Mouse (Mus musculus) spleen, postnatal 4 days (tissue): ENCODE data around the gene Selenok.

Source experiments
- DNase-seq, 2 experiments: peaks; one replicate each; pipeline ENCODE4 v3.0.0; 2022; ENCODE audit warnings: low spot score in 2 of 2

Selenok gene

DNA sequence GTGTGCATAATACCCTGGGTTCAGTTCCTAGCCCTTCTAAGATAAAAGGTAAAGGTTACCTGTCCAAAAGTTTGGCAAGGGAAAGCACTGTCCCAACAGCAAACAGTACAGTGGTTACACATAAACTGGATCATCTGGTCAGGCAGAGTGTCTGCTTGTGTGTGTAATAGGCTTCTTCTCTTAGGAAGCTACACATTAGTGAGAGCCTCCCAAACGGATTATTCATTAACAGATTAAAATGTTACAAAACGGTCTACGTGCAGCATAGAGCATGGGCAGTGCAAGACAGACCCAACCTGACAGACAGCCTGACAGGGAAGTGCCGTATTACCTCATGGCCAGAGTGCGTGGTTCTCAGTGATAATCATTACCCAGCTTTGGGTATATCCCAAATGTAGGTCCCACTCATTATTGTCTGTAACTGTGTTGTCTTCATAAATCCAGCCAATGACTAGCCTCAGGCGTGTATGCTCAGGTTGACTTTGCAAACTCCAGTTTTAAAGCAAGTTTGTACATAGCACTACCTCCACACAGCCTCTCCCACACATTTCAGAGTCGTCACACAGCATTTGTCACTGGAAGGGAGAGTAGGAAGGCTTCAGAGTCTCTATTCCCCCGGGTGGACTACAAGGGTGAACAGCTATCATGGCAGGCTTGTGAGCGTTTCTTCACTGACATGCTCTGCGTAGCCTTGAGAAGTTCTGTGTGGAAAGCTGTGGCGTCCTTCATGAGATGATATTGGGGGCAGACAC, 28.1 kb downstream of the Selenok start:
- no peak for DNase-seq

DNA sequence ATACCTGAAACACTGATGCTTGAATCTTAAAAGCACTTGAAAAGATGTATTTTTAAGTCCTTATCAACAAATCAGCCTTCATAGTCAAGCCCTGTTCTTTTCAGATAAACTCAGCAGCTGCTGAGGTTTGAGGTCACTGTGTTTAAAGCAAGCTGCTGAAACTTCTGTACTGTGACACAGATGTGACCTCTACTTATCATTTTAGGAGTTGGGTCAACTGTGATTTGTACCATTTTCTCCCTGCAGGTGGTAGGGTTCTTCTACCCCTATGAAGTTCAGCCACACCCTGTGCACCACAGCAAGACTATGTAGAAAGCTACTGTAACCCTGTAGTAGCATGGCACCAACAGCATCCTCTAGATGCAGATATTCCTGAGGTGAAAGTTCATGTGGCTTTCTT, 29.2 kb downstream of the Selenok start:
- DNase-seq = no peak

DNA sequence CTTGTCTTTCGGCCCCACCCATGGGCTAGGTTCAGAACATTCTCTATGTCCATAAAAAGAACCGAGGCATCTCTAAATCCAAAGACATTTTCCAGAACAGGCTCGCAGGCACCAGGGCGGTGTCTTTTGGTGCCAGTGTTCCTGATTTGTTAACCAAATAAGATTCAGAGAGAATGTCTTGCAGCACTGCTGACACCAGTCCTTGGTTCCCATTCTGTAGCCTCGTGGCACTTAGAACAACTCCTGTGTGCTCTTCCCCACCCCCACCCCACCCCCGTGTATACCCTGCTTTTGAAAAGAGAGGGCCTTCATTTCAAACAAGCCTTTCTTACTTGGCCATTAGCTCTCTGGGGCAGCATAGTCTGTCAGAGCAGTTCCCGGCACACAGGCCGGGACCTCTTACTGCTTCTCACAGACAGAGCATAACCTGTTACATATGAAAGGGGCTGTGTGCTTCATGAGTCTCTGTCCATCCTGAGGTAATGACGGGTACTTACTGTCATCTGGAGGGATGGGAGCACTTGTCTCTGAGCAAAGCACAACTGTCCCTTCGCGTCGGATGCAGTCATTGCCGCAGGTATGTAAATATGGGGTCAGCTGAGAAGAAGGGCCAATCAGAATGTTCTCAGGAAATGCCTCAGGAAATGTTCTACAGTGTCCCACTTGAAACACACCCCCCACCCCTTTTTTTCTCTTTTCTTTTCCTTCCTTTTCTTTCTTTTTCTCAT, 30.8 kb downstream of the Selenok start:
- no peak for DNase-seq

DNA sequence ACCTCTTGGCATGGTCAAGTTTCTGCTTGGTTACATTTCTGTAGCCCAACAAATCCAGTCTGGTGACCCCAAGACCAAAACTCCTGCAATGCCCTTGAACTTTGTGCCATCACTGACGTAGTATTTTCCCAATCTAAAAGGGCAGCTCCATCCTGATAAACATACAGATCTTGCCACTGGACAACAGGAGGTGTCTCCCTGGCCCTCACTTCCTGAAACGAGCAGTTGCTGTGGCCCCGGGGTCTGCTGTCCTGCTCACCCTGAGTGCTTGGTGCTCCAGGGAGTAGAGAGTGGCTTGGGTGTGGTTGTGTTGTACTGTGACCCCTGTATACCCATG, 31.3 kb downstream of the Selenok start:
- no peak for DNase-seq

DNA sequence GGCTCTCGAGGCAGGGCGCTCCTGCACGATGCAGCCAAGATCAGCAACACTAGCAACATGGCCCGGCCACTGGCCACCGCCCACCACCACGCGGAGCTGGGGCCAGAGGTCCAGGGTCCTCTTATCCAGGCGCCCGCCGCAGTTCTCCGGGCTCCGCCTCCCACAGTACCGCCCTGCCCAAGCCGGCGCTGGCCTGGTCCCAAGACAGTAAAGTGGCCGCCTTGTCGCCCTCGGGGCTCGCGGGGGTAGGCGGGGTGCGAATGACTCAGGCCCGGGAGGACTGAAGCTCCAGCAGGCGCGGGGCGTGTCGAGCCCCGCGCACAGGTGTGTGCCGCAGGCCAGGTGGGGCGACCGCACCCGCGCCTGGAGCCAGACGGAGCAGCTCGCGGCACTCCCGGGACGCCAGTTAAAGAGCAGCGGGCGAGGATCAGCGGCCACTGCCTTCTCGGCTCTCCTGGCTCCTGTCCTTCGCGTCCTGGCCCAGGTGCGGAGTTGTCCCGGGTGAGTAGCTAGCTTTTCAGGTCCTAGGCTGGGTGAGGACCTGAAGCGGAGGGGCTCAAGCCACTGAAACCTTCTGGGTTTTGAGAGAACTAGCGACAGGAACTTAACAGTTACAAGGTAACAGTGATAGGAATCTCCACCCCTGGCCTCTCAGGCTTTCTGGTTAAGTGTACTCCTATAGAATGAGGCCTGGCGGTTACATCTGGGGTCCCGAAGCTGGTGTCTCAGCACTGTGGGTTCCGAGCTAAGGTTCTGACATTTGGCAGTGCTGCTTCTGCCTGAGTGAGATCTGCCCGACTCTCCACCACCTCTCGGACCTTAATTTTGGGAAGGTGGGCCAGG, 40.8 kb downstream of the Selenok start, which contains the start of the genes Il17rb and Chdh:
TSS of gene Il17rb (minus strand) at position 164 of the 843 bp plus-strand sequence.
TSS of gene Chdh (plus strand) at position 291 of the 843 bp plus-strand sequence.
- DNase-seq = peak in 1 of 2 experiments; percentile 66

DNA sequence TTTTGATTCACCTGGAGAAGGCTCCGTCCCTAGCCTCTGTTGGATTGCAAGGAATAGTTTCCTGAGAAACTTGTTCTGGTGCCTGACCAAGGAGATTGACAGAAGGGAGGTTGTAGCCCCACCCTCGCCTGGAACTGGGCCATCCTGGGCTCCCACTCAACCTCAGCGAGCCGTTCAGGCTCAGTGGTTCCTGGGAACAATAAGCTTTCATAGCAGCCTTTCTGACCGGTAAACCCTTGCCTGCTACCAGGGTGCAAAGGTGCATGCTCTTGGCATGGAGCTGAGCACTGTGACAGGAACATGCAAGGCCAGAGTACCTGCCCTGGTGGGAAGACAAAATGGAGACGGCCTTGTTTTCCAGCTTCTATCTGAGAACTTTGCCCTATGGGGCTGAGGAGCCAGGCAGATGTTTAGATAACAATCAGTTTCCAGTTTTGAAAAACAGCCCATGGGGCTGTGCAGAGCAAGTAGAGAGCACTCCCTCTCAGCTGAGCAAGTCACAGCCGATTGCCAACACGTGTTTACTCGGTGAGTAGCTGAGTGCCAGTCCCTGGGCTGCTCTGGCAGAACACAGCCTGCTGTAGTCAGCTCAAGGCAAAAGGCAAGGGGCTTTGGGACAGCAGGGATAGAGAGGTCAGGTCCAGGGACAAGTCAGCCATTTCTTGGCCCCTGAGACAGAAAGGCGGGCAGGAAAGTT, 41.9 kb downstream of the Selenok start:
- no peak for DNase-seq

DNA sequence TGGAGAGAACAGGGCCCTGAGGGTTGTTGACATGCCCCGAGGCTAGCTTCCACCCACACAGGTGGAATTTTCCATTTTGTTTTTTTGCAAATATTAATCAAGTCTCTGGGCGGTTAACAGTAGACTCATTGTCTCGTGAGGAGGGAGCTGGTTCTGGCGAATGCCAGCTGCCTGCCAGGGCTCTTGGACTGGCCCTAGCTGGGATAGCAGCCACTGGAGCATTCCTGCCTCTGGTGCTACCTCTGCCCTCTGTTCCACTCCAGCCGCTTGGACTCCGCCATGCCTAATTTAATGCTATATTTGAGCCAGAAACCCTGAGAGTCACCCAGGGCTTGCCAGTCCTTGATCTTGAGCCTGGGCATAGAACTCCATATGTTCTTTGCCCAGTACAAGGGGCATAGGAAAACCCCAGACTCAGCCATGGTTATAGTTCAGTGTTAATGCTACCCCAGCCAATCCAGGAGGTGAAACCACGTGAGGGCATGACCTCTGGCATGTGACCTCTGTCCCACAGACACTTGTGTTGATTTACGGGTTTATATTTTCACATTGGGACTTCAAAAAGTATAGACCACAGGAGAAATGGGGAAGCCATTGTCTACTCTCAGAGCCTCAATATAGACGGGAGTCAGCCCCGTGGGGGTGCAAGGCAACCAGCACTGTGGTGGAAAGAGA, 43.9 kb downstream of the Selenok start:
- DNase-seq = no peak

DNA sequence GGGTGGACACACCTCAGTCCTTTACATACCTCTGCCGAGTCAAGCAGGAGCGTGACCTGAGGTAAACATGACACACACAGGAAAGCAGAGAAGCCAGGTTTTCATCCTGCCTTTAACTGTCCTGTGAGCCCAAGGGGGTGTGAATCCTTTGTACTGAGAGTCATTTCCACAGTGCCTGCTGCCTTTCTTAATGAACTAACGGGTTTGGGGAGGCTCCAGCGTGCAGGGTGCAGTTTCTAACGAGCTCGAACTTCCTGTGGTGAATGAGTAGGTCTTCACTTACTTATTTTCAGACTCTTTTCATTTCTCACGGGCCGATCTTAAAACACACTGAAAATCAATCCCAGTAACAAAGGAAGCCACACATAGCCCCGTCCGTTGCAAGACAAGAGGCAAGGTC, 46.4 kb downstream of the Selenok start:
- DNase-seq = no peak

DNA sequence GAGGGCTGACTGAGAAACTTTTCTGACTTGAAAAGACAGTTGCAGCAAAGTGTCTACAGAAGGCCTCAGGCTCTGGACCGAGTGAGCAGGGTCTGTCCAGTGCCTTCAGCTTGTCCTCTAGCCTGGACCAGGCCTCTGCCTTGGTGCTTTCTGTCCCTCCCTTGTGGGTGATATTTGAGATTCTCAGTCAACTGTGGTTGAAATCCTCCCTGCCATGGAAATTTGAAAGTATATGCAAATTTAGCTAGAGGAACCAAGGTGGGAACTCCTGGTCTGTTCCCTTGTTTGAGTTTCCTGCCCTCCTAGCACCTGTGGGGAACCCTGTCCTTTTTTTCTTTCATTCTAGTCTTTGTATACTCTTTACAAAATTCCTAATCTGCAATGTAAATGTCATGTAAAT, 46.9 kb downstream of the Selenok start:
- no peak for DNase-seq

DNA sequence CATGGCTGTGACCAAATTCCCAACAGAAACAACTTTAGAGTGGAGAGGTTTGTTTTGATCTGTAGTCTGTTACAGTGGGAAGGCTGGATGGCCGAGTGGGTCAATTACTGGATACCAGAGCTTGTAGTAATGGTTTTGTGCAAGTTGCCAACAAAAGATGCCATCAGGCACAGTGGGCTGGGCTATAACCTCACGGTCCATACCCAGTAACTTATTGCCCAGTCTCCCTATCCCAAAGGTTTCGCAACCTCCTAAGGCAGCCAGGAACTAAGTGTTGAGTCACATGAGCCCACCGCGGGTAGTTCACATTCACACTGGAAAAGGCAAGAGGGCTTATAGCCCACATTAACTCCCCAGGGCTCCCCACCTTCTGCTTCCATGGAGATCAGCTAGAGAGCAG, 48.6 kb downstream of the Selenok start:
- no peak for DNase-seq

DNA sequence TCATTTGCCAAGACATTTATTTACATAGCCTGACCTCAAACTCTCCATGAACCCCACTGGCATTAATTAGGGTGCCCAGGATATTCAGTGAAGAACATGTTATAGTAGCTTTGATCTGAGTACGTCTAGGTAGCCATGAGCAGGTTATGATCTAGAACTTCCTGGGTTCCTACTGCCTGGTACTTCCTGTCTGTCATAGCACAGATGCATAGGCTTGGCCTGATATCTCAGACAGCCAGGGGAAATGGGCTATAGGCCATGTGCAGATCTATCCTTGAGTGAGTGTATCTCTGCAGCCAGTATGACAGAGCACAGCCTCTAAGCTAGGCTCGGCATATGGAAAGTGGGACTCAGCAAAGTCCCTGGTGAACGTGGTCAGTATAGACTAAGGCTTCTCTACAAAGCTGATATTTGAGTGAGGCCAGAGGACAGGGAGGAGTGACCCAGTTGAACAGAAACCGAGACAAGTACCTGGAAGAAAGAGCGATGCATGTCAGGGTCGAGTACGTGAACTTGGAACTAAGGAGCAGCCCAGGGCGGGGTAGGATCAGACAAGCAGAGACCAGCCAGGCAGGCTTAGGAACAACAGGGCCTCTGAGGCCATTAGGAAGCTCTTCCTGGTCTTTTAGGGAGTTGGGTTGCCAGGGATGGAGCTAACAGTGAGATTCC, 49.8 kb downstream of the Selenok start:
- DNase-seq = no peak

DNA sequence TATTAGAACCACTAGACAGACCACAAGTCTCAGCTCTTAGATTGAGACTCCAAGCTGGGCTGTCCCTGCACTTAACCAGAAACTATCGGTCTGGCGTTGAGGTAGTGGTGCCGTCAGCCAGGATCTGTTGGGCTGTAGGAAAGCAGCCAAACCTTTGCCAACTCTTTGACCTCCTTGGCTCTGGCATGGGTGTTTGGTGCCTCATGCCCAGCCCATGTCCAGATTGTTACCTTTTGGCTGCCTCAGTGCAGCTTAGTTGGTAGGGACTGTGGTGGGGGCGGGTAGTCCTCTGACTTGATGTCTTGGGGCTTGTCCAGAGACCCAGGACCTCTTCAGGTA, 50.3 kb downstream of the Selenok start:
- DNase-seq = no peak

DNA sequence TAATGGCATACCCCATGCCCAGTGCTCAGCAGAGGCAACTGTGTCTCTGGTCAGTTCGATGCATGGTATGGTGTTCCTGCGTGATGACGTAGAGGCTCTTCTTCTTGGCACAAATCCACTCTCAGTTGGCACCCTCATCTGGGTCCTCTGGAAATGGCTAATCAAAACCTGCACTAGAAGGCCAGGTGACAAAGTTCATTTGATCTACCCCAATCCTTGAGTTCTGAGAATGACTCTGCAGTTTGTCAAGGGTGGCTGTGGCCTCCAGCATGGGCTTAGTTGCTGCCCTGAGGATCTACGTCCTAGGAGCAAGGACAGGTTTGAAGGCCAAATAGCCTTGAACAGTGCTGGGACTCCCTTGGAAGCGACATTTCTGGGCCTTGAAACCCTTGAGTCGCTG, 50.7 kb downstream of the Selenok start:
- no peak for DNase-seq

DNA sequence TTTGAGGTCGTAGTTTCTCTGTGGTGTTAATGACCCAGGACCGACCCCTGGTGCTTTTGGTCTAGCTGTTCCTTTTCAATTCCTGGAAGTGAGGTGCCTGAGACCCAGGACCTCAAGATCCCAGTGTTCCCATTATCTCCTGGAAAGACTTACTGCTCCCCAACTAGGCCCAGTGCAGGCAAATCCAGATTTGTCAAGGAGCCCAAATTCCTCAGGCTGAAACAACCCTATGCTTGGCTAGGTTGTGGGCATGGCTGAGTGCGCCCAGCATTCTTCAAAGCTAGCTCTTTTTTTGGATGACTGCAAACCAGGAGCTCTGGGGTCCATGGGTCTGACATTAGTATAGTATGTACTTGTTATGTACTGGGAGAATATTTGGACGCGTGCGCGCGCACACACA, 51.3 kb downstream of the Selenok start:
- no peak for DNase-seq

DNA sequence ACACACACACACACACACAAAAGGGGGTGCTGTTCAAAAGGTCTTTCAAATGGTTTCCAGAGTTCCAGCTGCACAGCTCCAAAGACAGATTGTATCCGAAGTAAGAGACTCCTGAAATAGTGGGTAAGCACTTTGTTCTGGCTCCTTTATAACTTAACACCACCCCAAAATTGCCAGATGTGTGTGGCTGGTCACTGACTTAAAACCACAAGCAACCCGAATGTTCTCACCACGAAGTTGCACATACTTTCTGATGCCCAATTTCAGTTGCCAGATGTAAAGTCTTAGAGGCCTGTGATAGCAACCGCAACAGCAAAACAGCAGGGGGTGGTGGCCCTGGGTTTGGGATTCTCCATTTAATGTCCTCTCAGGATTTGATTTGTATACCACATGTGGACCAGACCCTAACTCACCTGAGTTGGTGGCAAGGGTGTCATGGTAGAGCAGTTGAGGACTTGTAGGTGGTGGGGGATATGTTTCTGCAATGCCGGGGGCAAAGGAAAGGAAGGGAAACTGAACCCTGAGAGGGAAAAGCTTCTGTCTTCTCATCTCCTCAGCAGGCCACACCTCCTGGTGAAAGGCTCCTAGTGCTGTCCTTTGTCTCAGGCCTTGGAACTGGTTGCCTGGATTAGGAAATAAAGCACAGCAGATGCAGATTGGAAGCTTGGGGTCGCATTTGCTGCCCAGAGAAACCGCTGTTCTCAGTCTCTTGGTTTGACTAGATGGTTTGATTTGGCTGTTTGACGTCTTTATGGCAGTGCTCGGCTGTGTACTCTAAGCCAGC, 51.9 kb downstream of the Selenok start:
- DNase-seq = no peak

DNA sequence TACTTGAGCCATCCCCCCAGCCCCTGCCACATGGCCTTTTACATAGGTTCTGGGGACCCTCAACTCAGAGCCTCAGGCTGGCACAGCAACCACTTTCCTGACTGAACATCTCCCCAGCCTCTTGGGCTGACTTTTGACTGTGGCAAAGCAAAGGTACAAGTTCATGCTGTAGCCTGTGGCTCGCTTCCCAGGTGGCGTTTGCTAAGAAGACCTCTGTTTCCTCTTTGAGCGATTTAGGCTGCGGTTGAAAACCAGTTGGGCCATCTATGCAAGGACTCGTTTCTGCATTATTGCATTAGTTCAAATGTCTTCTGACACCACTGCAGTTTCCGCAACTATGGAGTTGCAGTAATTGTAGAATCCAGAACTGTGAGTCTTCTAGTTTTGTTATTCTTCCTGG, 54.4 kb downstream of the Selenok start:
- DNase-seq = no peak

DNA sequence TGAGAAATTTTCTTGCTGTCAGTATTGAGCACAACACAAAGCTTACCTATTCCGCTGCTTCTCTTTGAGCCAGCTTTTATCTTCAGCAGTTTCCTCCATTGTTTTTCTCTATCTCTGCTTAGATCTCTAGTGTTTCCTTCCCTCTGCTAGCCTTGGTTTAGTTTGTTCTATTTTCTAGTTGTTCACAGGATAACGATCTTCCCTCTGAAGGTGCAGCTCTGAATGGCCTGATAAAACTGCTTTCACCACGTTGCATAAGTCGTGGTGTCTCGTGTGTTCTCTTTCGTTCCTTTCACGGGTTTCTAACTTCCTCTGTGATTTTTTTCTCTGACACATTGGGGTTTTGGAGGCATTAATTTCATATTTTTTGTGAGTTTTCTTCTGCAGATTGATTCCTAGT, 56.3 kb downstream of the Selenok start:
- no peak for DNase-seq
